Mouse (Mus musculus) hindbrain, postnatal 0 days (tissue): ENCODE measurements around the gene Apbb1ip. TPM values are rescaled to one million over a fixed set of nuclear protein-coding genes. Genes with fewer than 3 reads are reported as not detected.

Experiments
- ATAC-seq: fragments of 200-750 bp; cut with Nextera tagmentation; 2 replicates; pipeline ENCODE4 v1.8.0; 2017; ENCODE audit warnings: mild to moderate bottlenecking, moderate TSS enrichment, moderate library complexity
- DNase-seq: peaks from one replicate; pipeline ENCODE4 v3.0.0-alpha.2; 2015; ENCODE audit warnings: low spot score
- H3K27ac ChIP-seq: fragments of 300-500 bp; sonication (generic); 2 replicates; pipeline ENCODE4 v1.5.1; 2014; ENCODE audit warnings: mild to moderate bottlenecking
- H3K27me3 ChIP-seq: fragments of 300-500 bp; sonication (generic); 2 replicates; pipeline ENCODE4 v1.6.1; 2014; ENCODE audit warnings: low read length, mixed read lengths; ENCODE audit not compliant: insufficient read depth
- H3K36me3 ChIP-seq: fragments of 300-500 bp; sonication (generic); 2 replicates; pipeline ENCODE4 v1.6.1; 2014; ENCODE audit warnings: low read length, mixed read lengths; ENCODE audit not compliant: insufficient read depth
- H3K4me1 ChIP-seq: fragments of 300-500 bp; sonication (generic); 2 replicates; pipeline ENCODE4 v1.6.1; 2014; ENCODE audit warnings: antibody characterized with exemption, low read length, mixed read lengths; ENCODE audit not compliant: insufficient read depth
- H3K4me2 ChIP-seq: fragments of 300-500 bp; sonication (generic); 2 replicates; pipeline ENCODE4 v1.6.1; 2014; ENCODE audit warnings: low read depth, mild to moderate bottlenecking, low read length, moderate library complexity, mixed read lengths
- H3K4me3 ChIP-seq: fragments of 300-500 bp; sonication (generic); 2 replicates; pipeline ENCODE4 v1.5.1; 2014; ENCODE audit warnings: low read length
- H3K9ac ChIP-seq: fragments of 300-500 bp; sonication (generic); replicated peaks from 2 replicates; pipeline ENCODE4 v1.6.1; 2014; ENCODE audit warnings: mild to moderate bottlenecking, low read length, moderate library complexity, mixed read lengths
- H3K9me3 ChIP-seq: fragments of 300-500 bp; sonication (generic); 2 replicates; pipeline ENCODE4 v1.6.1; 2016; ENCODE audit warnings: low read length, mixed read lengths
- CTCF ChIP-seq: IDR thresholded peaks from 2 replicates; pipeline ENCODE4 v1.5.1; 2016; ENCODE audit warnings: antibody characterized with exemption, control low read depth, low read depth
- WGBS: fragments of 180-500 bp; shearing (Covaris S2); extraction: QIAGEN DNeasy Blood & Tissue Kit; methylation state at CpG from one replicate; pipeline ENCODE4 v1.1.7; 2014; 5-methylcytosine and 5-hydroxymethylcytosine counted together
- polyA plus RNA-seq: library from polyadenylated mRNA; unstranded; fragments of >200 nt; fragmentation: Nextera tagmentation; extraction: Ambion mirVana; gene quantifications from 2 replicates; pipeline ENCODE4 v1.2.1, GENCODE M21; 2015
- total RNA-seq: library from RNA; depleted of rRNA; stranded (reverse); fragments of >200 nt; gene quantifications from 2 replicates; pipeline ENCODE4 v1.2.3, GENCODE M21; 2014

The Apbb1ip gene
- total and polyA plus RNA-seq, 2 experiments from 2014 or later = 0.10 to 1.7 TPM

DNA sequence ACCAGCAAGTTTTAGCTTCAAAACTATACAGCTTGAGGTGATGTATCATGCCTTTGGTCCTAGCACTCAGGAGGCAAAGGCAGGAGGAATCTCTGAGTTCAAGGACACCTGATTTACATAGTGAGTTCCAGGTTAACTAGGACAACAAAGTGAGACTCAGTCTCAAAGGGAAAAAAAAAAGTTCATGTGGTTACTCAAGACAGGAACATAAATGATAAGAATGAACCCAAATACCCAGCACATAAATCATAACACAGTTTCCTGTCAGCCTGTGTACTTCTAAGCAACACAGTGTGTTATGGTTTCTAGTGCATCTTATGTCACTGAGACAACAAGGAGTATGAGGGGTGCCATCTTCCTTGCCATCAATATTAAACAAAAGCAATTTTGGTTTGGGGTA, 22.6 kb downstream of the Apbb1ip start:
- no peak for DNase-seq

DNA sequence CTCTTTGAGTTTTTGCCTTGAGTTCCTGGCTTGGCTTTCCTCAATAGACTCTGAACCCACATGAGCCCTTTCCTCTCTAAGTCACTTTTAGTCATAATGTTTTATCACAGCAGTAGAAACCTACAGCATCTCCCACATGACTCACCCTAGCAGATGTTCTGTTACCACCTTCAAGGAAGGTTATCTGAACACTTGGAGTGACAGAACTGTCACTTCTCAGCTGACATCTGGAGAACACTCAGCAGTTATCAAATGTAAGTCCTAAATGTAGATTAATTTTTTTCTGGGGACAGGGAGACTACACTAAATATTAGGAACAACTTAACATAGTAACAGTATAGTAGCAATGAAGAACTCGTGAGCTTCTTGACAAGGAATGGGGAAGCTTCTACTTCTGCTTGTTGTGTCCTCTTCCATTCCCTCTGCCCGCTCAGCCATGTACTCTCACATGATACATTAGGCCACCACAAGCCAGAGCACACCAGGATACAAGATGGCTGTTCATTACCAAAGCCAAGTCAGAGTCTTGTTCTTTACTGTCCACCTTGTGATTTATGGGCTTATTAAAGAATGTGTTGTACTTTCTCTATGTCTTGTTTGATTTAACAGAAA, 25.6 kb downstream of the Apbb1ip start:
- no peak for ATAC-seq
- Histone ChIP-seq H3K4me3 (no peak overlapping the region), H3K4me2 (no peak overlapping the region), H3K9me3 (no peaks in the 10 kb centered on the region), H3K9ac (no peak overlapping the region), H3K4me1 (no peaks in the 10 kb centered on the region), H3K36me3 (no peaks in the 10 kb centered on the region), H3K27me3 (no peaks in the 10 kb centered on the region), H3K27ac (no peak overlapping the region)
- 80% methylated on average over 2 of the region's 2 CpGs for WGBS
- no peak for DNase-seq
- TF ChIP-seq CTCF = no peak

More for the DNA sequence above, 22.6 kb downstream of the Apbb1ip start:
- no peak for TF ChIP-seq CTCF
- no peak overlapping the region for H3K4me3 ChIP-seq
- no peak overlapping the region for H3K4me2 ChIP-seq
- H3K9ac ChIP-seq = no peak overlapping the region
- ATAC-seq = no peak
- H3K9me3 ChIP-seq = no peaks in the 10 kb centered on the region
- no peaks in the 10 kb centered on the region for H3K27me3 ChIP-seq
- no peaks in the 10 kb centered on the region for H3K4me1 ChIP-seq
- H3K27ac ChIP-seq = no peak overlapping the region
- H3K36me3 ChIP-seq = no peaks in the 10 kb centered on the region

DNA sequence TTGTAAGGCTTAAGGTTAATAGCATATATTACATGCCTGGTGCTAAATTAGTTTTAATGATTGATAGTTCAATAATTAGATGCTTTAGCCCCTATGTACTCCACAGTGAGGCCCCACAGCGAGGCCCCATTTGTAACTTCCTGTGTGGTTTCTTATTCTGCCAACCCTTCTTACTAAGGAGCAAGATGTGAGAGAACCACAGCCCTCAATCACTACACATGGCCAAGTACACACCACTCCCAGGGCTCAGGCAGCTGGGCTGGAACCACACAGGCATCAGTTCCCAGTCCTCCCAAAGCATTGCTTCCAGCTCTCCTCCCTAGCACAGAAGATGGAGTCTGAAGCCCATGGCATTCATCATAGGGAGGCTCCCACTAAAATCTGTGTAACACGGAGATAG, 31.7 kb downstream of the Apbb1ip start:
- Histone ChIP-seq H3K27me3 (no peaks in the 10 kb centered on the region), H3K4me3 (no peak overlapping the region), H3K9ac (no peak overlapping the region), H3K9me3 (no peaks in the 10 kb centered on the region), H3K4me1 (no peaks in the 10 kb centered on the region), H3K4me2 (no peak overlapping the region), H3K27ac (no peak overlapping the region), H3K36me3 (no peaks in the 10 kb centered on the region)
- no peak for TF ChIP-seq CTCF
- DNase-seq = no peak
- WGBS = 86% methylated on average over 2 of the region's 2 CpGs
- no peak for ATAC-seq

DNA sequence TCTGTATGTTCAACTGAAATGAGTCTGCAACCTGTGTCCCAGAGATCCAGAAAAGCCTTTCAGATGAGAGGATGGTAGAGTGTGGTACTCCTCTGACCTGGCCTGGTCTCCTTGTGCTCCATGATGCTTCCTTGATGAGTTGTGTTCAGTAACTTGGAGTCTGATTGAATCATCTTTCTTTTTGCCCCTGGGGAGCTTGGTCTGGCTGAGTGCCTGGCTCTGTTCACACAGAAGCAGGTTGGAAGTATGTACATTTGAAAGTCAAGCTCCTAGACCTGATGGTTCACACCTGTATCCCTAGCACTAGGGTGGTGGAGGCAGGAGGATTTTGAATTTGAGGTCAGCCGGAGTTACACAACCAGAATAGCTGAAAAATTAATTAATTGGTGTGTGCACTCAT, 32.7 kb downstream of the Apbb1ip start:
- 91% methylated on average over 1 of the region's 1 CpGs for WGBS
- Histone ChIP-seq H3K27me3 (no peaks in the 10 kb centered on the region), H3K4me3 (no peak overlapping the region), H3K4me1 (no peaks in the 10 kb centered on the region), H3K9me3 (no peaks in the 10 kb centered on the region), H3K9ac (no peak overlapping the region), H3K4me2 (no peak overlapping the region), H3K36me3 (no peaks in the 10 kb centered on the region), H3K27ac (no peak overlapping the region)
- TF ChIP-seq CTCF = no peak
- DNase-seq = no peak
- no peak for ATAC-seq

GRCm38 (mm10) chr2:22807312-22807711, 33.4 kb downstream of the Apbb1ip start:
- Histone ChIP-seq H3K4me1 (no peaks in the 10 kb centered on the region), H3K27me3 (no peaks in the 10 kb centered on the region), H3K4me3 (no peak overlapping the region), H3K4me2 (no peak overlapping the region), H3K36me3 (no peaks in the 10 kb centered on the region), H3K9me3 (no peaks in the 10 kb centered on the region), H3K9ac (no peak overlapping the region), H3K27ac (no peak overlapping the region)
- TF ChIP-seq CTCF = no peak
- DNase-seq (no peak), ATAC-seq (no peak)
- WGBS = 75% methylated on average over 1 of the region's 1 CpGs

GRCm38 (mm10) chr2:22810851-22811250, 37.0 kb downstream of the Apbb1ip start:
- no peak overlapping the region for H3K27ac ChIP-seq
- no peak overlapping the region for H3K4me3 ChIP-seq
- no peak for ATAC-seq
- TF ChIP-seq CTCF = no peak
- H3K9me3 ChIP-seq = no peaks in the 10 kb centered on the region
- DNase-seq = no peak
- no peaks in the 10 kb centered on the region for H3K36me3 ChIP-seq
- H3K27me3 ChIP-seq = no peaks in the 10 kb centered on the region
- H3K9ac ChIP-seq = no peak overlapping the region
- WGBS = 93% methylated on average over 4 of the region's 4 CpGs
- no peaks in the 10 kb centered on the region for H3K4me1 ChIP-seq
- H3K4me2 ChIP-seq = no peak overlapping the region

GRCm38 (mm10) chr2:22811466-22811865, 37.6 kb downstream of the Apbb1ip start:
- Histone ChIP-seq H3K27ac (no peak overlapping the region), H3K9me3 (no peaks in the 10 kb centered on the region), H3K4me2 (no peak overlapping the region), H3K4me3 (no peak overlapping the region), H3K36me3 (no peaks in the 10 kb centered on the region), H3K4me1 (no peaks in the 10 kb centered on the region), H3K27me3 (no peaks in the 10 kb centered on the region), H3K9ac (no peak overlapping the region)
- TF ChIP-seq CTCF = no peak
- DNase-seq (no peak), ATAC-seq (no peak)
- WGBS = 90% methylated on average over 8 of the region's 8 CpGs
